10 mouse cellular contexts compared by ENCODE assay signal in the genomic region with DNA sequence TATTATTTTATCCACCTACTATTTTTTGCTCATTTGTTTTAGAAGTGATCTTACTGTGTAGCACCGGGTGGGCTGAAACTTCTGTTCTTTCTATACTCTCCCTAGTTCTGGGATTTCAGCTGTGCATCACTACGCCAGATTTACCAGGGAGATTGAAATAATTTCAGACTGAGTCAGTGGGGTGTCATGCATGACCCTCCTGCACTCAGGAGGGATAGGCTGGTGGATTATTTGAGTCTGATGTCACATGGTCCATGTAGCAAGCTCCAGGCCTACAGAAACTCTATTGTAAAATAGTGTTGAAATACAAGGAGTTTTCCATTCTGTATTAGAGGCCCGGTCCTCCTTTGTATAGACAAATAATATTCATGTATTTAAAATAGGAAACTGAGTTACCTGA.
"Had no signal": no experiment of that assay in that cellular context is flagged by ENCODE, and none has a peak within 500 bp of the region (broad histone marks: within the 10 kb centered on the region; RNA-seq: fewer than 3 reads in every experiment).

No protein-coding gene starts in this region.

- H3K4me1 ChIP-seq: liver, embryonic 13.5 days; midbrain, embryonic 12.5 days; neural tube, embryonic 13.5 days had no signal

- H3K27me3 ChIP-seq: limb, embryonic 13.5 days; liver, embryonic 13.5 days; midbrain, embryonic 12.5 days; neural tube, embryonic 13.5 days had no signal

- H3K36me3 ChIP-seq: limb, embryonic 13.5 days; liver, embryonic 13.5 days; midbrain, embryonic 12.5 days; neural tube, embryonic 13.5 days had no signal

- H3K4me3 ChIP-seq: limb, embryonic 13.5 days; midbrain, embryonic 12.5 days; neural tube, embryonic 13.5 days had no signal

- H3K4me2 ChIP-seq: midbrain, embryonic 12.5 days; neural tube, embryonic 13.5 days had no signal

- H3K27ac ChIP-seq: limb, embryonic 13.5 days; liver, embryonic 13.5 days; midbrain, embryonic 12.5 days; neural tube, embryonic 13.5 days had no signal

- ATAC-seq: midbrain, embryonic 16.5 days had no signal

- H3K9ac ChIP-seq: limb, embryonic 13.5 days; liver, embryonic 13.5 days; midbrain, embryonic 12.5 days; neural tube, embryonic 13.5 days had no signal

- H3K9me3 ChIP-seq: limb, embryonic 13.5 days; liver, embryonic 13.5 days; midbrain, embryonic 12.5 days; neural tube, embryonic 13.5 days had no signal

- DNase-seq: left cerebral cortex, postnatal 4 days; liver, embryonic 13.5 days; retina, postnatal 1 day; right cerebral cortex, postnatal 4 days; spleen, adult 18-20 months; thymus, postnatal 4 days had no signal
